Mouse (Mus musculus): Measurements from ENCODE around the gene Mrgprd.

Mrgprd gene

GRCm38 (mm10) chr7:145302488-145303285 is 11.9 kb upstream of the Mrgprd start:
- in situ Hi-C loops (cut with MboI) = no loop called here

- in situ Hi-C loops (cut with MboI) = no loop called here
Measured at GRCm38 (mm10) chr7:145304153-145304552, 10.5 kb upstream of the Mrgprd start.

GRCm38 (mm10) chr7:145307636-145308035 is 7.0 kb upstream of the Mrgprd start:
- in situ Hi-C loops (cut with MboI) = no loop called here

GRCm38 (mm10) chr7:145308061-145308675 is 6.5 kb upstream of the Mrgprd start:
- in situ Hi-C loops (cut with MboI) = no loop called here

- in situ Hi-C loops (cut with MboI) = no loop called here
Measured at GRCm38 (mm10) chr7:145308866-145309265, 5.8 kb upstream of the Mrgprd start.

GRCm38 (mm10) chr7:145309877-145310276 is 4.8 kb upstream of the Mrgprd start:
- in situ Hi-C loops (cut with MboI) = no loop called here

GRCm38 (mm10) chr7:145310526-145310925 is 4.1 kb upstream of the Mrgprd start:
- in situ Hi-C loops (cut with MboI) = no loop called here

GRCm38 (mm10) chr7:145312137-145312536 is 2.5 kb upstream of the Mrgprd start:
- in situ Hi-C loops (cut with MboI) = no loop called here

GRCm38 (mm10) chr7:145317522-145317921 is 2.9 kb downstream of the Mrgprd start:
- in situ Hi-C loops (cut with MboI) = no loop called here

GRCm38 (mm10) chr7:145319481-145319880 is 4.8 kb downstream of the Mrgprd start:
- in situ Hi-C loops (cut with MboI) = no loop called here

- in situ Hi-C loops (cut with MboI) = no loop called here
Measured at GRCm38 (mm10) chr7:145323607-145324006, 9.0 kb downstream of the Mrgprd start.

GRCm38 (mm10) chr7:145325697-145326096 is 11.1 kb downstream of the Mrgprd start:
- in situ Hi-C loops (cut with MboI) = no loop called here

GRCm38 (mm10) chr7:145329982-145330381 is 15.3 kb downstream of the Mrgprd start:
- in situ Hi-C loops (cut with MboI) = no loop called here

- in situ Hi-C loops (cut with MboI) = no loop called here
Measured at GRCm38 (mm10) chr7:145330641-145331040, 16.0 kb downstream of the Mrgprd start.

- in situ Hi-C loops (cut with MboI) = no loop called here
Measured at GRCm38 (mm10) chr7:145332376-145333041, 17.9 kb downstream of the Mrgprd start.

- in situ Hi-C loops (cut with MboI) = no loop called here
Measured at GRCm38 (mm10) chr7:145333936-145334335, 19.3 kb downstream of the Mrgprd start.

GRCm38 (mm10) chr7:145334428-145335027 is 19.9 kb downstream of the Mrgprd start:
- in situ Hi-C loops (cut with MboI) = no loop called here

GRCm38 (mm10) chr7:145335199-145335598 is 20.6 kb downstream of the Mrgprd start:
- in situ Hi-C loops (cut with MboI) = no loop called here

- in situ Hi-C loops (cut with MboI) = no loop called here
Measured at GRCm38 (mm10) chr7:145335616-145336332, 21.1 kb downstream of the Mrgprd start.

- in situ Hi-C loops (cut with MboI) = no loop called here
Measured at GRCm38 (mm10) chr7:145337889-145338288, 23.3 kb downstream of the Mrgprd start.

- in situ Hi-C loops (cut with MboI) = no loop called here
Measured at GRCm38 (mm10) chr7:145340248-145340904, 25.7 kb downstream of the Mrgprd start.
